Mouse (Mus musculus) retina, postnatal 7 days (tissue): ENCODE measurements around the gene Ret.

ENCODE experiments used
- DNase-seq: peaks from one replicate; pipeline ENCODE4 v3.0.0-alpha.2; 2012; ENCODE audit warnings: low read depth, low spot score

Ret gene

DNA sequence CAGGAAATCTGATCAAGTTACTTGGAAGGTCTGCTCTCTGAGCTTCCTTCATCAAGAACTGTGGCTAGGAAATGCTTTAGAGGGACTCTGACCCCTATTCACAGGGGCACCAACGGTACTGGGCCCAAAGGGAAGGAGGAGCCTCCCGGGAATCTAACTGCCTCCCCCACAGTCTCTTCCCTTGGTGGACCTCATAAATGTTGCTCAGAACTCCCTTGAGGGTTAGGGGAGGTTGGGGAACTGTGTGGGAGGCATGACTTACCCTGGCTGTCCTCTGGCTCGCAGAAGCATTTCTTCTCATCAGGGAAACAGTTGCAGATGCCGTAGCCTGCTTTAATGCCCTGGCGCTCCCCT, 23.6 kb downstream of the Ret start:
- DNase-seq = no peak

DNA sequence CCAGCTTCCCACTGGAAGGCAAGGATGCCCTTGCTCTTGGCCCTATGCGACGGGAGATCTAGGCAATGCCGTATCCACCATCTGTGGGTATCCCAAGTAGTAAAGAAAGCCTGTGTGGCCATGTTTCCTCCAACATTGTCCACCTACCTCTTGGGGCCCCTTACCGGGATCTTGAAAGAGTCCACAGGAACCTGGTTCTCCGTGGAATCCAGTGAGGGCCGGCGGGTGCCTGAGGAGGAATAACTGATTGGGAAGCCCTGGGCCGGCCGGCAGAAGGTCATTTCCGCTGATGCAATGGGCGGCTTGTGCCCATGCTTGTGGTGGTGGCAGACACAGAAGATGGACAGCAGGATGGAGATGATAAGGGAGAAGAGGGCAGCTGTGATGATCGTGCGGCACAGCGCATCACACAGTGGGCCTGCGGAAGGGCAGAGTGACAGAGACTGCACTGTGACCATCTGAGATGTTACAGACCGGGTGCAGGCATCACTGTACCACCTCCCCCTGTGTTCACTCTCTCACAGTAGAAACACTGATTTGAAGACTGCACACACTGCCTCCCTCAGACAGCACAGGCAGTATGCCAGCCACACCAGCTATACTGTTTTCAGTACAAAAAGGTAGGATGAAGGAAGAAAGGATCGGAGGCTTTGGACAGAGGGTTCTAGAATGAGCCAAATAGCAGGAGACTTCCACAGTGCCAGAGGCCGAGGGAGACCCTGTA, 24.1 kb downstream of the Ret start:
- no peak for DNase-seq

- no peak for DNase-seq
Observed at GRCm38 (mm10) chr6:118171386-118171785, 26.1 kb downstream of the Ret start.

DNA sequence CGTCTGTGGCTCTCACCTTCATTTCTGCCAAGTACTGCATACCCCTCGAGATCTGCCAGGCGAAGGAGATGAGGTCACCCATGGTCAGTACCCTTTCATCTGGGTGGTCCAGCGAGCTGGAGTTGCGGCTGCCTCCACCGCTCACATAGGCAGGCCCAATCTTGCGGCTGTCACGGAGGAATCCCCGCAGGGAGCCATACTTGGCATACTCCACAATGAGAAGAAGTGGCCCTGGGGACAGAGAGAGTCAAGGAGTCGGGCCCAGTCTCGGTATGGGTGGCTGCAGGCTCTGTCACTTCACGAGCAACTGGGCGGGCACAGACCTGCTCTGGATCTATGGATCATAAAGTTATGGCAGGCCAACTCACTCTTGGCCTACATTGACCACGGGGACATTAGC, 29.4 kb downstream of the Ret start:
- DNase-seq = no peak

- DNase-seq = no peak
Observed at GRCm38 (mm10) chr6:118167013-118167412, 30.5 kb downstream of the Ret start.

GRCm38 (mm10) chr6:118165516-118165915, 32.0 kb downstream of the Ret start:
- DNase-seq = no peak

- DNase-seq = no peak
Observed at GRCm38 (mm10) chr6:118164691-118165090, 32.8 kb downstream of the Ret start.

DNA sequence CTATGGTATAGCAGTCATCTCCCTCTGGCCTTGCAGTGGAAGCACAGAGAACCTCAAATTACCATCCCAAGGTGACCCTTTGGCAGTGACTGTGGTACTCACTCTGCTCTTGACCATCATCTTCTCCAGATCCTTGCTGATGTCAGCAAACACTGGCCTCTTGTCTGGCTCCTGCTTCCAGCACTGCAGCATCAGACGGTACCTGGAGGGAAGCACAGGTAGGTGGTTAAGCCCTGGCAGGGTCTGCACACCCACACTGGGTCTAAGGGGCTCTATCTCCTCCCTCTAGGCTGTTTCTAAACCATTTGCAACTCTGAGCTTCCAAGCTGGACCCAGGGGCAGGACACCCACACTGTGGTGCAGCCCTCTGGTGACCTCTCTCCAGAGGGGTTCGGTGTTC, 34.4 kb downstream of the Ret start:
- no peak for DNase-seq

DNA sequence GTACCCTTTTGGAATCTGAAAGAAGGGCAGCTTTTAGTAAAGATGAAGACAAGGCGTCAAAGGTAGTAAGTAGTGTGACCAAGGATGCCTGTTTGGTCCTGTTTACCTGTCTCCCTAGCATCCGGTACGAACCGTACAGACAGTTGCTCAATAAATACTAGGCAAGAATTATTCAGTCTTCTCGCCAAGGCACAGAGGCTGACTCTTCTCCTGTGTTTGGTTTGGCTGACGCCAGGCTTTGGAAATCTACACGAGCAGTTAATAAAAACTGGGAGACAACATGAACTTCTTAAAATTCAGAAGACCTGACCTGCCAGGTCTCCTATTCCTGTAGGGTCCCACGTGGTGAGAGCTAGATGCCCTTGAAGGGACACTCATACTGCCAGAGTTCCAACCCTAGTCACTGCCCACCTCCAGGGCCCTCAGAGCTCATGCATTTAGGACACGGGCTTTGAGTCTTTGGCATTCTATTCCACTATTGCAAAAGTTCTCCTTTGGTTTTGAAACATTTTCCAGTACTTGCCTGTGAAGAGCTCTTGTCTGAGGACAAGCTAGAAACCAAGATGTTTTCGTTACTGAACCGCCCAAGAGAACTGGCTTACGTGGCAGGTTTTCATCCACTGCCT, 34.9 kb downstream of the Ret start:
- DNase-seq = no peak

- DNase-seq = no peak
Observed at GRCm38 (mm10) chr6:118153091-118153490, 44.4 kb downstream of the Ret start.

GRCm38 (mm10) chr6:118150988-118151387, 46.5 kb downstream of the Ret start:
- DNase-seq = no peak

DNA sequence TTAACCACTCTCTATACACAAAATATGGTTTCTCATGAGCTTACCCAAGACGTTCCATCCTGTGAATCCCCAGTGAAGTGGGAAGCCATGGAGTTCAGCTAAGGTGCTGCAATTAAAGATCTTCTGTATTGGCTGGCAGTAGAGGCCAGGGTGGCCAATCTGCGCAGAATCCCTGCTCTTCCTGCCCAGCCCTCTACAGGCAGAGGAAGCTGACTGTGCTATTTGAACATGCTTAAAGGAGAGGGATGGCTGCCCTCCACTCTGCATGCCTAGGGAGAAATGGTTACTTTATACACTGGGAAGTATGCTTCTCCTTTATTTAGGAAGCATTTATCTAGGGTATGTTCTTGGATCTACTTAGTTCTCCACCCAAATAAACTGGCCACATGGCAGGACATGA, 47.0 kb downstream of the Ret start:
- DNase-seq = no peak

DNA sequence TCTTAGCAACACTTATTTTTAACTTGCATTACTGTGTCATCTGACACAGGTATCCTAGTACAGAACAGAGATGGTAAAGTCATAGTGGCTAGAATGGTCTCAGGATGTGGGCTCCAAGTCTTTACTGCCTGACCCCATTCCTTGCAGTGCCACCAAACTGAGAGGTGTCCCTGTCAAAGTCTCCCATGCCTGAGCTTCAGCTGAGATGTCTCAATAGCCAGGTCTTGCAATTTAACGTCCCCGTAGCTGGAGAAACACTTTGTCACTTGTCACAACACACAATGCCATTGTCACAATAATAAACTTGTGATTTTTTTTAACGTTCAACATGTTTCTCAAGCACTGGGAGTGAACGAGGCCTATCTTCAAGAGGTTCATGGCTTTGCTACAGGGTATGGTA, 47.4 kb downstream of the Ret start:
- no peak for DNase-seq

DNA sequence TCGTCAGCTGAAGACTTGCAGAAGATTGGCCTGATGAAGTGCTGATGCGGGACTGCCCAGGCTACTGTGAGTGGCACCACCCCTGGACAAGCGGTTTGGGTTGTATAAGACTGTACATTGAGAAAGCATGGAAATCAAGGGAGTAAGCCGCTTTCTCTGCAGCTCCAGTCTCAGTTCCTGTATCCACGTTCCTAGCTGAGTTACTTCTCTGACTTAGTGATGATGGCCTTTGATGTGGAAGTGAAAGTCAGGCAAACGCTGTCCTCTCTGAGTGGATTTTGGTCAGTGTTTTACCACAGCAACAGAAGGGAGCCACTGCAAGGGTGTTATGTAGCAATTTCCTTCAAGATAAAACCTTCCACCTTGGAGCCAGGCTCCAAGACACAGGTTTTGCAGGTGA, 56.6 kb downstream of the Ret start:
- no peak for DNase-seq

- DNase-seq = peak; percentile 78
Observed at GRCm38 (mm10) chr6:118138731-118139709, 58.5 kb downstream of the Ret start, which contains the start of gene Csgalnact2. TSS of gene Csgalnact2 (minus strand) at chr6:118139140.

DNA sequence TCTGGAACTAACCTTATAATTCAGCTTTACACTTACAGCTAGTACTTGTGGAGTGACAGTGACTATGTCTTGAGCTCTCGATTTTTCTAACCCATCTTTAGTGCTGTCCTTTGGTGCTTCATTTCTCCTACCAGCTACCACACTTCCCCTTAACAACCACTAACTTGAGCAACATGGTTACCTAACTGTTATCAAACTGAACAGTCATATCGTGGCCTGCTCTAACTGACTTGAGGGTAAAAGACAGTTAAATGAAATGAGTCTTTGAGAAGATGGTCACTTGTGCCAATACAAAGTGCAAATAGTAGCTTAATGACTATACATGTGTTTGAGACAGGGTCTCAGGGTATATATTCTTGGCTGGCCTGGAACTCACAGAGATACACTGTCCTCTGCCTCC, 60.4 kb downstream of the Ret start:
- DNase-seq = no peak

GRCm38 (mm10) chr6:118134461-118134860, 63.1 kb downstream of the Ret start:
- DNase-seq = no peak

DNA sequence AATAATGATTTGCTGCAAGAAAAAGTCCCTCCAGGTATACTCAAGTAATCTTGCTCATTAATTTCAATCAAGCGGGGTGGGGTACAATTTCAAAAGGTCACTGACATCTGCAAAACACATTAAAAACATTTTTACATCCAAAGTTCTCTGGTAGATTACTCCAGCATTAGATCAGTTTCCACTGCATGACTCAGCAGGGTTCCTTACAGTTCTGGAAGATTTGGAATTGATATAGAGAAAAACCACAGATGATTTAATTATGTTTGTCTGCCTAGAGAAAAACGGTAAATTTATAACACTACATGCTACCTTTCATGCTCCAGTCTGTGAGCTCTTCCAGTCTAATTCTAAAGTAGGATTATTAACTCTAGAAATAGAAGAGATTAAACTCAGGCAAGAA, 67.5 kb downstream of the Ret start:
- no peak for DNase-seq

DNA sequence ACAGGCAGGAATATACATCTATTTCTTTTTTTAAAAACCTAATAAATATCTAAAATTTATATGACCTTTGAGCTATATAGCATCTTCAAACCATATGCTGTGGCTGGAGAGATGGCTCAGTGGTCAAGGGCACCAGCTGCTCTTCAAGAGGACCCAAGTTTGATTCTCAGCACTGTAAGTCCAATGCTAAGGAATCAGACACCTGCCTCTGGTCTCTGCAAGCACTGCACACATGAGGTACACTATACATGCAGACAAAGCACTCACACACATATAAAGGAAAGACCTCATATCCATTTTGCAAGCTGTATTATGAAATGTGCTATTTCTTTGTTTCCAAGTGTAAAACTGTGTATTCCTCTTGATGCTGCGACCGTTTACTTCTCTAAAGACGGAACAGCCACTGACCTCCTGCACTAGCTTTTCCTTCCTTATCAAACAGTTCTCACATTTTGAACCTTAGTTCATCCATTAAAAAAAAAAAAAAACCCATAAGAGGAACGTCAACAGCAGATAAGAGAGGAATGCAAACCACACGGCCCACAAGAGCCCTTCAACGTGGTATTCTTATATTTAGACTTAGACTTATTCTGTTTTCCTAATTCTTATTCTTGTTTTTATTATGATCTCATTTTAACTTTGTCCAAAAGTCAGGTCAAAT, 69.6 kb downstream of the Ret start:
- no peak for DNase-seq

GRCm38 (mm10) chr6:118127198-118127597, 70.3 kb downstream of the Ret start:
- DNase-seq = no peak

- no peak for DNase-seq
Observed at GRCm38 (mm10) chr6:118126577-118126976, 70.9 kb downstream of the Ret start.

DNA sequence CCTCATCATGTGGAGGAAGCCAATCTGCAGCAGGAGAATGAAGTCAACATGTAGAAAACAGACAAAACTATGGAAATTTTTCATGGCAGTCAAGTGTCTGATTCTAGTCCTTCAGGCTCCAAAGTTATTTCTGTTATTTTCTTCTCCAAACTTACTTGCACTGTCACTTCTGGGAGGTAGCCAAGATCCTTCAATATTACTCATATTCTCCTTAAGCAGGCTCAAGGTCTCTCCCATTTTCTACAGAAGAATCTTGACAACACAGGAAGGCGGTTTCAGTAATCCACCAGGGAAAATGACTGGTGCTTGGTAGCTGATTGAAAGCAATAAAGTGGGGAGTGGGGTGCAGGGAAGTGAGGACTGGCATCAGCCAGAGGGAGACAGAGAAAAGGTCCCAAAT, 74.8 kb downstream of the Ret start:
- no peak for DNase-seq
